Mouse (Mus musculus): ENCODE measurements around the gene Dab1.

Gene Dab1

GRCm38 (mm10) chr4:104729185-104729584 is 1110.0 kb downstream of the Dab1 start:
- DNase-seq (ENCODE audit: extremely low spot score), result no peak

DNA sequence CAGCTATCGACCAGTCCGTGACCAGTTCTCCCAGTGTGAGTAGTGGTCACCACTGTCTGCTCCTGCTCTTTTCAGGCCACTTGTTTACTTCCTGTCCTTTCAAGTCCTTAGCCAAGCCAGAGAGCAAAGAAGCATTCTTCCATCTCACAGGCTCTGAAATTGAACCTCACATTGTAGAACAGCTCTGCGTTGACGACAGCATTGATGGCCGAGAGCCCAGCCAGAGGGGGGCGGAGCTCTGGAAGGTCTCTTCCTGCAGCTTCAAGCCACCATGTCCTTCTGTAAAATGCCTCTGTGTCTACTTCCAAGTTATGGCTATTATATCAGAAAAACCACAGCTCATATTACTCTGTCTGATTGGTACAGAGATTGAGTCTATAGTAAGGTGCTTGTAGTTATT is 1127.3 kb downstream of the Dab1 start:
- DNase-seq (ENCODE audit: extremely low spot score), result no peak

DNA sequence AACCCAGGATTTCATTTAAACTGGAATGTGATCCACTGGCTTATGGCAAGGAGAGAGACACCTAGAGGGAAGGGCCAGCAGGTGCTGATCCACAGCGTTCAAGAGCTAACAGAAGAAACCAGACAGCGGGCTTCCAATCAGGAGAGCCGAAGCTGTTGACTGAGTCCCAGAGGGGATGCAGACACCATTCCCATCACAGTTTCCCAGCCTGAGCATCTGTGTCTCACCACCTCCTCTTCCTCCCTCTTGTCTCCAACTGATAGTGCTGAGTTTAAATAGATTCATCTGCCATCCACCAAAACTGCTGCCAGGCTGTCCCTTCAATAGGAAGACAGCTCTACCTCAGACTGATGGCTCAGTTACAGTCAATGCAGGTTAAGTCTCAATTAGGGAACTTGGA is 1134.9 kb downstream of the Dab1 start:
- DNase-seq (ENCODE audit: extremely low spot score), result no peak

- DNase-seq (ENCODE audit: extremely low spot score), result no peak
Observed at GRCm38 (mm10) chr4:104760878-104761624, 1141.9 kb downstream of the Dab1 start.

DNA sequence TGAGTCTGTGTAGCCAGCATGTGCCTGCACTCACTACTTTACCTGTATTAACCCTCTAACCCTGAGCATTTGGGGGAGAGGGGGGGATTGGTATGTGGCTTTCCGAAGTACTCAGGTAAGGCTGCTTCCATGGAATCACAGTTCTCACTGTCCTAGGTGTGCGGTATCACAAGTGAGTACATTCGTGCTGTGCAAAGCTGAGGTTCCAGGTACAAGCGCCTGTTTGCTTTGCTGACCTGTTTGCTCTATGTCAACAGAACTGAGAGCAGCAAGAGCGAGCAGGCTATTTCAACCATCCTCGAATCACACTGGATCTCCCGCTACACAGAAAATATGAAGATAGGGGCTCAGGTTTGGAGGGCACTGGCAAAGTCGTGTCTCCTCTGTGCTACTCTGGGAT is 1146.9 kb downstream of the Dab1 start, which contains the start of gene C8b:
Gene C8b, plus strand, starts transcription at position 253 of the 400 bp plus-strand sequence.
- DNase-seq (ENCODE audit: extremely low spot score), result no peak

- no peak for DNase-seq (ENCODE audit: extremely low spot score)
Observed at GRCm38 (mm10) chr4:104768190-104768589, 1149.0 kb downstream of the Dab1 start.

DNA sequence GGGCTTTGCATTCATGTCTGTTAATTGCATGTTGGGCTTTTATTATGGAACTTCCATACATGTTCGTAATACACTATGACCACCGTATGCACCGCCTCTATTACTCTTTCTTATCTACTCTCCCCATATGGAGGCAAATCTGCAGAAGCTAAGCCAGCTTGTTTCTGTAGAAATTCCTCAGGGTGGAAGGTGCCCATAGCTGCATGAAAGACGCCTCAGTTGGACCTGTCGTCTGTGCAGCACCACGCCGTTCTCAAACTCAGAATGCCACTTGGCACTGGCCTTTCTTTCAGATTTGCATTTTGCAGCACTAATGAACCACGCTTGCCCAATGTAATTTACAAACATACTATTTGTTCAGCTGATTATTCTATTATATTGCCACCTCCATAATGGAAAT is 1150.4 kb downstream of the Dab1 start:
- DNase-seq (ENCODE audit: extremely low spot score), result no peak

- no peak for DNase-seq (ENCODE audit: extremely low spot score)
Observed at GRCm38 (mm10) chr4:104770331-104770730, 1151.2 kb downstream of the Dab1 start.

DNA sequence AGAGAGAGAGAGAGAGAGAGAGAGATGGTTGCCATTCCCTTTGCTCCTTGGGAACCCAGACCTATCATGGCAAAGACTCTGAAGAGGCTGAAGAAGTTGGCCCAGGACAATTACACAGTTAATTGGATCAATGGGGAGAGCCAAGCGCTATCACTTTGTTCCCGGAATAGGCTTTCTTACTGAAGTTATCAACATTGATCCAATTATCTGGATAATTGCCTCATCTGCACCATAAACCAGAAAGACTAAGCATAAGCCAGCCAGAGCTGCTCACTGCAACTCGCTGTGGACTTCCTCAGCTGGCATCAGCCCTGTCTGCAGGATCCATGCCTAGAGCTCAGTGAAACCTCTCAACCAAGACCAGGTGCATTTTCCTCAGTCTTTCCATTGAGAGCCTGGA is 1156.4 kb downstream of the Dab1 start:
- DNase-seq (ENCODE audit: extremely low spot score), result no peak

DNA sequence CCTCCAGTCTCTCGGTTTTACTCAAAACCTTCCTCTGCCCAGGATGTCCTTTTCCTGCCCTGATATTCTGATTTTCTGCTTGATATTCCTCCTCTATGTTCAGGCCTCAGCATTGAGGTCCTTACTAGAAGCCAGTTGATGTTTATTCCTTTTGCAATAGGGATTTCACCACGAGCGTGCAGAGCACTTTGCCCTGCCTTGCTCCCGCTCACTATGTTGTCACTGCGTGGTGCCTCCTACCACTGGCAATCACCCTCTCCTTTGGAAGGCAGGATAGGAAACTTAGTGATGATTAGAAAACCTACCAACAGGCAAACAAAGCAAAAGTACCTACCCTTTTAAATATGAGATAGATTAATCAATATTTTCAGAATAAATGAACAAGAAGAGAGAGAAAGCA is 1160.3 kb downstream of the Dab1 start:
- DNase-seq (ENCODE audit: extremely low spot score), result no peak

GRCm38 (mm10) chr4:104781441-104781840 is 1162.3 kb downstream of the Dab1 start:
- DNase-seq (ENCODE audit: extremely low spot score), result no peak

- DNase-seq (ENCODE audit: extremely low spot score), result no peak
Observed at GRCm38 (mm10) chr4:104782346-104782745, 1163.2 kb downstream of the Dab1 start.

DNA sequence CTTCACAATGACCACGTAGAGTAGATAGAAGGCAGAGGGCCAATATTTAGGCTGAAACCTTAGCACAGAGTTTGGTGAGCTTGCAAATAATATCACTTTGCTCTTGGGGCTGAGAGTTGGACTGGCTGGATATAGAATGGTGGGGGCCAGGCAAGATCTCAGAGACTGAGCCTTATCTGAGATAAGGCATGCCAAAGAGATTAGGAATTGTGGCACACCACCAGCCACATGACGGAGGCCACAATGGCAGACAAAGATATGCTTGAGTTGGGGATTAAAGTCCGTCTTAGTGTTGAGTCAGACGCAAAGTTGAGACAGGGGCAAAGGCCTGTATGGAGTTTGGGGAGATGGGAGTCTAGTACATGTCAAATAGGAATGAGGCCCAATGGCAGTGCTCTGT is 1173.0 kb downstream of the Dab1 start:
- DNase-seq (ENCODE audit: extremely low spot score), result no peak

Measured in embryo, embryonic 9.5 days (tissue).